Mouse (Mus musculus): ENCODE data around the gene Qser1. TPM values are rescaled to one million over a fixed set of nuclear protein-coding genes. Genes with fewer than 3 reads are reported as not detected.
A peak's percentile ranks its signal among the peaks of the same experiment; 100 is the strongest.

The Qser1 gene
- polyA plus RNA-seq, 1 experiment from 2014 or later = 15.2 TPM

GRCm38 (mm10) chr2:104743160-104743559, 73.4 kb downstream of the Qser1 start:
- Histone ChIP-seq H3K27ac (ENCODE audit: low read depth, low read length) (no peak overlapping the region), H3K4me1 (ENCODE audit: control insufficient read depth, insufficient read depth, low read length) (no peaks in the 10 kb centered on the region), H3K4me3 (ENCODE audit: low read depth, low read length) (peak overlapping the region; percentile 64; the same call in 1 of the 2 replicates), H3K9ac (ENCODE audit: low read length) (no peak overlapping the region), H3K9me3 (ENCODE audit: control insufficient read depth, low read length) (no peaks in the 10 kb centered on the region), H3K4me2 (peak overlapping the region; percentile 92), H3K36me3 (ENCODE audit: control insufficient read depth, insufficient read depth, low read length) (no peaks in the 10 kb centered on the region), H3K27me3 (ENCODE audit: control insufficient read depth, insufficient read depth, low read length) (peaks cover 11% of the 10 kb centered on the region; the same call in 1 of the 2 replicates)
- ATAC-seq (ENCODE audit: low FRiP score) (no peak), DNase-seq (ENCODE audit: low spot score, missing footprints) (no peak)
- 23% methylated on average over 7 of the region's 7 CpGs for WGBS

- under 1% methylated on average over 31 of the region's 31 CpGs for WGBS
- peak within 1 kb of the TSS; percentile 64 for H3K4me3 ChIP-seq (ENCODE audit: low read depth, low read length)
- H3K9me3 ChIP-seq (ENCODE audit: control insufficient read depth, low read length) = no peaks in the 10 kb centered on the region
- H3K27me3 ChIP-seq (ENCODE audit: control insufficient read depth, insufficient read depth, low read length) = peaks cover 11% of the 10 kb centered on the region; the same call in 1 of the 2 replicates
- ATAC-seq (ENCODE audit: low FRiP score) (peak; percentile 93), DNase-seq (ENCODE audit: low spot score, missing footprints) (peak; percentile 97)
- no peak within 1 kb of the TSS for H3K27ac ChIP-seq (ENCODE audit: low read depth, low read length)
- peak within 1 kb of the TSS; percentile 71 for H3K9ac ChIP-seq (ENCODE audit: low read length)
- no peaks in the 10 kb centered on the region for H3K4me1 ChIP-seq (ENCODE audit: control insufficient read depth, insufficient read depth, low read length)
- H3K4me2 ChIP-seq = peak within 1 kb of the TSS; percentile 92
- H3K36me3 ChIP-seq (ENCODE audit: control insufficient read depth, insufficient read depth, low read length) = no peaks in the 10 kb centered on the region
These were observed 73.9 kb downstream of the Qser1 start, which contains the start of gene Depdc7 for GRCm38 (mm10) chr2:104742741-104743064. TSS of gene Depdc7 (minus strand) at chr2:104742878.

- Histone ChIP-seq H3K36me3 (ENCODE audit: control insufficient read depth, insufficient read depth, low read length) (no peaks in the 10 kb centered on the region), H3K9ac (ENCODE audit: low read length) (peak overlapping the region; percentile 71), H3K9me3 (ENCODE audit: control insufficient read depth, low read length) (no peaks in the 10 kb centered on the region), H3K4me1 (ENCODE audit: control insufficient read depth, insufficient read depth, low read length) (no peaks in the 10 kb centered on the region), H3K27ac (ENCODE audit: low read depth, low read length) (no peak overlapping the region), H3K4me3 (ENCODE audit: low read depth, low read length) (peak overlapping the region; percentile 64), H3K27me3 (ENCODE audit: control insufficient read depth, insufficient read depth, low read length) (peaks cover 11% of the 10 kb centered on the region; the same call in 1 of the 2 replicates), H3K4me2 (peak overlapping the region; percentile 92)
- WGBS = 3% methylated on average over 46 of the region's 46 CpGs
- DNase-seq (ENCODE audit: low spot score, missing footprints) (peak; percentile 94), ATAC-seq (ENCODE audit: low FRiP score) (no peak)
These were observed 74.4 kb downstream of the Qser1 start for GRCm38 (mm10) chr2:104741896-104742740.

GRCm38 (mm10) chr2:104741015-104741758, 75.4 kb downstream of the Qser1 start:
- 25% methylated on average over 7 of the region's 7 CpGs for WGBS
- H3K27me3 ChIP-seq (ENCODE audit: control insufficient read depth, insufficient read depth, low read length) = peaks cover 11% of the 10 kb centered on the region; the same call in 1 of the 2 replicates
- no peak overlapping the region; the same call in 1 of the 2 replicates for H3K4me2 ChIP-seq

GRCm38 (mm10) chr2:104740248-104740949, 76.2 kb downstream of the Qser1 start:
- no peak overlapping the region for H3K9ac ChIP-seq (ENCODE audit: low read length)
- no peak overlapping the region for H3K27ac ChIP-seq (ENCODE audit: low read depth, low read length)
- no peak for ATAC-seq (ENCODE audit: low FRiP score)
- H3K36me3 ChIP-seq (ENCODE audit: control insufficient read depth, insufficient read depth, low read length) = no peaks in the 10 kb centered on the region
- H3K4me1 ChIP-seq (ENCODE audit: control insufficient read depth, insufficient read depth, low read length) = no peaks in the 10 kb centered on the region
- no peak overlapping the region for H3K4me2 ChIP-seq
- peaks cover 11% of the 10 kb centered on the region; the same call in 1 of the 2 replicates for H3K27me3 ChIP-seq (ENCODE audit: control insufficient read depth, insufficient read depth, low read length)
- no peaks in the 10 kb centered on the region for H3K9me3 ChIP-seq (ENCODE audit: control insufficient read depth, low read length)
- no peak overlapping the region for H3K4me3 ChIP-seq (ENCODE audit: low read depth, low read length)
- DNase-seq (ENCODE audit: low spot score, missing footprints) = no peak
- 57% methylated on average over 7 of the region's 7 CpGs for WGBS

More at GRCm38 (mm10) chr2:104741015-104741758, 75.4 kb downstream of the Qser1 start:
- H3K27ac ChIP-seq (ENCODE audit: low read depth, low read length) = no peak overlapping the region
- peak; percentile 87 for DNase-seq (ENCODE audit: low spot score, missing footprints)
- ATAC-seq (ENCODE audit: low FRiP score) = no peak
- H3K36me3 ChIP-seq (ENCODE audit: control insufficient read depth, insufficient read depth, low read length) = no peaks in the 10 kb centered on the region
- no peaks in the 10 kb centered on the region for H3K4me1 ChIP-seq (ENCODE audit: control insufficient read depth, insufficient read depth, low read length)
- no peak overlapping the region for H3K4me3 ChIP-seq (ENCODE audit: low read depth, low read length)
- no peaks in the 10 kb centered on the region for H3K9me3 ChIP-seq (ENCODE audit: control insufficient read depth, low read length)
- H3K9ac ChIP-seq (ENCODE audit: low read length) = no peak overlapping the region

GRCm38 (mm10) chr2:104739691-104740090, 76.9 kb downstream of the Qser1 start:
- peaks cover 11% of the 10 kb centered on the region; the same call in 1 of the 2 replicates for H3K27me3 ChIP-seq (ENCODE audit: control insufficient read depth, insufficient read depth, low read length)

GRCm38 (mm10) chr2:104736241-104736640, 80.3 kb downstream of the Qser1 start:
- WGBS = 77% methylated on average over 7 of the region's 7 CpGs
- peaks cover 1% of the 10 kb centered on the region; the same call in 1 of the 2 replicates for H3K27me3 ChIP-seq (ENCODE audit: control insufficient read depth, insufficient read depth, low read length)
- DNase-seq (ENCODE audit: low spot score, missing footprints) = no peak

More at GRCm38 (mm10) chr2:104739691-104740090, 76.9 kb downstream of the Qser1 start:
- Histone ChIP-seq H3K4me1 (ENCODE audit: control insufficient read depth, insufficient read depth, low read length) (no peaks in the 10 kb centered on the region), H3K4me3 (ENCODE audit: low read depth, low read length) (no peak overlapping the region), H3K27ac (ENCODE audit: low read depth, low read length) (no peak overlapping the region), H3K36me3 (ENCODE audit: control insufficient read depth, insufficient read depth, low read length) (no peaks in the 10 kb centered on the region), H3K9me3 (ENCODE audit: control insufficient read depth, low read length) (no peaks in the 10 kb centered on the region), H3K4me2 (no peak overlapping the region), H3K9ac (ENCODE audit: low read length) (no peak overlapping the region)
- 86% methylated on average over 2 of the region's 2 CpGs for WGBS
- no peak for ATAC-seq (ENCODE audit: low FRiP score)
- DNase-seq (ENCODE audit: low spot score, missing footprints) = no peak

GRCm38 (mm10) chr2:104732562-104733256, 83.9 kb downstream of the Qser1 start:
- no peaks in the 10 kb centered on the region for H3K4me1 ChIP-seq (ENCODE audit: control insufficient read depth, insufficient read depth, low read length)
- H3K27me3 ChIP-seq (ENCODE audit: control insufficient read depth, insufficient read depth, low read length) = no peaks in the 10 kb centered on the region
- H3K36me3 ChIP-seq (ENCODE audit: control insufficient read depth, insufficient read depth, low read length) = no peaks in the 10 kb centered on the region
- no peaks in the 10 kb centered on the region for H3K9me3 ChIP-seq (ENCODE audit: control insufficient read depth, low read length)
- ATAC-seq (ENCODE audit: low FRiP score) = no peak
- no peak overlapping the region for H3K4me2 ChIP-seq
- no peak overlapping the region for H3K9ac ChIP-seq (ENCODE audit: low read length)
- H3K27ac ChIP-seq (ENCODE audit: low read depth, low read length) = no peak overlapping the region
- DNase-seq (ENCODE audit: low spot score, missing footprints) = no peak
- no peak overlapping the region for H3K4me3 ChIP-seq (ENCODE audit: low read depth, low read length)
- 77% methylated on average over 7 of the region's 7 CpGs for WGBS

More at GRCm38 (mm10) chr2:104736241-104736640, 80.3 kb downstream of the Qser1 start:
- no peak for ATAC-seq (ENCODE audit: low FRiP score)
- Histone ChIP-seq H3K36me3 (ENCODE audit: control insufficient read depth, insufficient read depth, low read length) (no peaks in the 10 kb centered on the region), H3K27ac (ENCODE audit: low read depth, low read length) (no peak overlapping the region), H3K4me3 (ENCODE audit: low read depth, low read length) (no peak overlapping the region), H3K9ac (ENCODE audit: low read length) (no peak overlapping the region), H3K9me3 (ENCODE audit: control insufficient read depth, low read length) (no peaks in the 10 kb centered on the region), H3K4me1 (ENCODE audit: control insufficient read depth, insufficient read depth, low read length) (no peaks in the 10 kb centered on the region), H3K4me2 (no peak overlapping the region)
